Mouse (Mus musculus) kidney, adult 2 months (tissue): ENCODE measurements around the gene Parvg. TPM values are rescaled to one million over a fixed set of nuclear protein-coding genes. Genes with fewer than 3 reads are reported as not detected.
A peak's percentile ranks its signal among the peaks of the same experiment; 100 is the strongest.

Source experiments
- DNase-seq: peaks from one replicate; pipeline ENCODE4 v3.0.0; 2021
- H3K27ac ChIP-seq: fragments of 200-500 bp; 2 replicates; pipeline ENCODE4 v1.5.1; 2012; ENCODE audit warnings: low read depth, low read length, control low read depth, inconsistent platforms; ENCODE audit not compliant: insufficient read depth
- H3K27me3 ChIP-seq: fragments of 200-500 bp; replicated peaks from 2 replicates; pipeline ENCODE4 v1.6.1; 2012; ENCODE audit warnings: mild to moderate bottlenecking, moderate library complexity, low read length, inconsistent platforms; ENCODE audit not compliant: control insufficient read depth, insufficient read depth
- H3K36me3 ChIP-seq: fragments of 200-500 bp; 2 replicates; pipeline ENCODE4 v1.6.1; 2012; ENCODE audit warnings: mild to moderate bottlenecking, moderate library complexity, low read length, inconsistent platforms; ENCODE audit not compliant: control insufficient read depth, insufficient read depth
- H3K4me1 ChIP-seq: fragments of 200-500 bp; 2 replicates; pipeline ENCODE4 v1.6.1; 2011; ENCODE audit warnings: low read length; ENCODE audit not compliant: control insufficient read depth, insufficient read depth
- H3K4me3 ChIP-seq: fragments of 200-500 bp; 2 replicates; pipeline ENCODE4 v1.5.1; 2011; ENCODE audit warnings: mild to moderate bottlenecking, low read depth, low read length, control low read depth; ENCODE audit not compliant: insufficient read depth
- CTCF ChIP-seq: fragments of 200-500 bp; conservative IDR thresholded peaks from 2 replicates; pipeline ENCODE4 v1.5.1; 2011; ENCODE audit warnings: low read depth, mild to moderate bottlenecking, control low read depth, low read length, moderate library complexity, mixed read lengths; ENCODE audit not compliant: insufficient read depth, insufficient read length
- POLR2A ChIP-seq: fragments of 200-500 bp; IDR thresholded peaks from one replicate; pipeline ENCODE4 v1.6.1; 2011; ENCODE audit warnings: low read depth, low read length, control low read depth
- WGBS: fragments of 180-500 bp; shearing (Covaris S2); methylation state at CpG from one replicate; pipeline ENCODE4 v1.1.7; 2018; 5-methylcytosine and 5-hydroxymethylcytosine counted together
- polyA plus RNA-seq: library from polyadenylated mRNA; depleted of rRNA; stranded (reverse); fragments of >200 nt; gene quantifications from 2 replicates; pipeline ENCODE4 v1.2.3, GENCODE M21; 2012; rRNA removed

Parvg gene
- polyA plus RNA-seq, 1 experiment = 4.5 TPM

DNA sequence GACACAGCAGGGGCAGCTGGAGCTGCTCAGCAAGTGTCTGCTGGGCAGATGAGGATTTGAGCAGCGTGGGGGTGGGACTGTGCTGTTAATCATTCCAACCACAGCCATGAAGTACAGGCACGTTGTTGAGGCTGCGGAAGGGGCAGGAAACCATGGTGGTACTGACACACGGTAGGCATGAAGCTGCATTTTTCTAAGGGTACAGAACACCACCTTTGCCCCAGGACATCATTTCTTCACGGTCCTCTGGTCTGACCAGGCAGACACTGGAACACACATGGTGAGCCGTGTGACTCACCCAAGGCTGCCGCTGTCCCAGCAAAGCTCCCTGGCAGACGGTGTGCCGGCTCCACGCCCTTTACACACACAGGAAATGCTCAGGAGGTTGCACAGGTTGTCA is 56.4 kb downstream of the Parvg start:
- H3K27me3 ChIP-seq = no peaks in the 10 kb centered on the region
- no peaks in the 10 kb centered on the region for H3K36me3 ChIP-seq
- WGBS = 24% methylated on average over 10 of the region's 10 CpGs
- no peak overlapping the region for H3K4me3 ChIP-seq
- no peak for TF ChIP-seq CTCF
- TF ChIP-seq POLR2A = no peak
- H3K27ac ChIP-seq = no peak overlapping the region
- DNase-seq = peak; percentile 51
- H3K4me1 ChIP-seq = no peaks in the 10 kb centered on the region

DNA sequence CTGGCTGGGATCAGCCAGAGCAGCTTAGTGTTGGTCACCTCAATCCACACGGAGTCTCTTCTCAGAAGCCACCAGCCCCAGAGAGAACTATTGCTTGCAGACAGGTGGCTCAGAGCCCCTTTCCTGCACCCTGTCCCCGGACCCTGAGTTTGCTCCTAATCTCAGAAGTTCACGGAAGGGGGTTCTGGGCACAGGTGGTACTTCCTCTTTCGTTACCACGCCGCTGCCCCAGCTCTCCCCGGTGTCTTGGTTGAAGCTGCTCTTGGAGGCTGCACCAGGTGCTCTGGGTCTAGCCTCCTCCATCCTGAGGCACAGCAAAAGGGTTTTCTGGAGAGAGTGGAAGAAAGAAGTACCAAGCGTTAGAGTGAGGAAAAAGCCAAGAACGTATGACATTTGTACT is 60.2 kb downstream of the Parvg start:
- TF ChIP-seq CTCF = no peak
- TF ChIP-seq POLR2A = no peak
- no peaks in the 10 kb centered on the region for H3K27me3 ChIP-seq
- 87% methylated on average over 9 of the region's 9 CpGs for WGBS
- H3K27ac ChIP-seq = no peak overlapping the region
- no peaks in the 10 kb centered on the region for H3K4me1 ChIP-seq
- no peaks in the 10 kb centered on the region for H3K36me3 ChIP-seq
- no peak overlapping the region for H3K4me3 ChIP-seq
- no peak for DNase-seq

DNA sequence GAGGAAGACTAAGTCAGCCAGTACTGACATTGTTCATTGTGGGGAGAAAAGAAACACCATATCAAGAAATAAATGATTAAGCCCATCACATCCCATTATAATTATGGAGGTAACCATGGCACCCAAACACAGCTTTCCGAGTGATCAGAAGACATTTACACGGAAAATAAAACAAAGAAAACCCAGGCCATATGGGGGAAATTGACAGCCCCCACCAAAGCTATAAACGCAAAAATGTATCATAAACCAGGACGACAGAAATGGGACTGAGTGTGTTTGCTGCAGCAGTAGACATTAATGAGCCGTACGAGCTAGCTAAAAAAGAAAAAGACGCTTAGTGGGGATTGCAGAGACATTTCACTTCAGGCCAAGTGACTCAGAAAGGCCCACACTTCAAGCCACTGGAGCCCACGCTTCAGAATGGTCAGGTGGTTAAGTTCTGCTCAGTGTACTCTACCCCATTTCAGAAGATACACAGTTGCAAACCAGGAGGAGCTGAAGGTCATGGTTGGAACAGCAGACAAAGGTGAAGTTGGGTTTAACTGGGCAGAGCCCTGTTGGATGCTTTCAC is 62.3 kb downstream of the Parvg start:
- Histone ChIP-seq H3K36me3 (no peaks in the 10 kb centered on the region), H3K4me1 (no peaks in the 10 kb centered on the region), H3K27ac (no peak overlapping the region), H3K4me3 (no peak overlapping the region), H3K27me3 (no peaks in the 10 kb centered on the region)
- TF ChIP-seq POLR2A (no peak), CTCF (no peak)
- 87% methylated on average over 8 of the region's 8 CpGs for WGBS
- DNase-seq = no peak

DNA sequence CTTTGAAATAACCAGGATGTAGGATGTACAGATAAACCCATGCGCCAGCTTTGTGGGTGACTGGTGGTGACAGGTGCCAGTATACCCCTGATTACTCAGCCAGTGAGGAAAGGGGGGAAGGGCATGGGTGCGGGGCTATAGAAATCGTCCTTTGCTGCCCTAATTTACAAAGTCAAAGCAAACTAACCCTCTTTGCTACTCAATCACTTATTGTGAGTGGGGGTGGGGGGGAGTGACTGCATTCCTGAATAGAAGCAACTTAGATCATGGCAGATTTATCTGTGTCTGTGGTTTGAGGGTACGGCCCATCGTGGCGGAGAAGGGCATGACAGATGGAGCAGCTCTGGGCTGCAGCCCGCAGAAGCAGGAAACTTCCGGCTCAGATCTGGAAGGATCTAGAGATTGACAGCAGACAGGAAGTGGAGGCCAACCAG is 64.9 kb downstream of the Parvg start:
- Histone ChIP-seq H3K27me3 (no peaks in the 10 kb centered on the region), H3K36me3 (no peaks in the 10 kb centered on the region), H3K4me1 (0 out of 2 replicates have a peak, but pooled peaks cover 4% of the 10 kb centered on the region), H3K27ac (no peak overlapping the region), H3K4me3 (no peak overlapping the region)
- no peak for TF ChIP-seq CTCF
- TF ChIP-seq POLR2A = no peak
- no peak for DNase-seq
- WGBS = 82% methylated on average over 8 of the region's 8 CpGs

DNA sequence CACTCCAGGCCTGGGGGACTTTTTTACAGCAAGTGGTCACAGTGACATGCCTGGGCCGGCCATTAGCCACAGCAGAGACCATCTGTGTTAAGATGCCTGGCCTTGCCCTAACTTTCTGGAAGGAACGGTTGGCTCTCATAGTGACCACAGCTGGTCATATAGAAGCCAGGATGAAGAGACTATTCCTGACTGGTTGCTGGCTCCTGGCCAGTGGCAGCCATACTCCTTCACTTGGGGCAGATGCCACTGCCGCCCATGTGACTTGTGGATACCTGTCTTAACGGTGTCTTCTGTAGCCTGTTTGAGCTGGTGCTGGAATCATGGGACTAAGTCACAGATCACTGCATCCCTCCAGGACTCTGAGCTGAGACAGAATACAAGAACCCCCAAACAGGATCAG is 68.3 kb downstream of the Parvg start:
- no peak for TF ChIP-seq POLR2A
- TF ChIP-seq CTCF = no peak
- WGBS = 76% methylated on average over 4 of the region's 4 CpGs
- Histone ChIP-seq H3K27ac (no peak overlapping the region), H3K4me3 (no peak overlapping the region), H3K27me3 (no peaks in the 10 kb centered on the region), H3K4me1 (peaks cover 17% of the 10 kb centered on the region), H3K36me3 (no peaks in the 10 kb centered on the region)
- no peak for DNase-seq

Other genes with a start within 250 kb of the Parvg start
- 0.69 and 1.5 TPM in 2 replicates for gene Sult4a1, start 218.3 kb upstream of the Parvg start, polyA plus RNA-seq
- 0.05 and 0.11 TPM in 2 replicates for gene Pnpla5, start 200.9 kb upstream of the Parvg start, polyA plus RNA-seq
- gene Pnpla3, start 156.2 kb upstream of the Parvg start, polyA plus RNA-seq = 28.4 and 40.6 TPM in 2 replicates
- gene Samm50, start 131.8 kb upstream of the Parvg start, polyA plus RNA-seq = 18.6 and 22.9 TPM in 2 replicates
- gene Parvb, start 92.0 kb upstream of the Parvg start, polyA plus RNA-seq = 7.1 and 8.5 TPM in 2 replicates
- gene Shisal1, start 123.1 kb downstream of the Parvg start, polyA plus RNA-seq = 1.6 and 2.2 TPM in 2 replicates
- gene Rtl6, start 233.8 kb downstream of the Parvg start, polyA plus RNA-seq = 6.9 and 8.4 TPM in 2 replicates